Mouse (Mus musculus): ENCODE measurements around the gene Scamp2. TPM values are rescaled to one million over a fixed set of nuclear protein-coding genes. Genes with fewer than 3 reads are reported as not detected.

Scamp2 gene
- total and polyA plus RNA-seq, 3 experiments: 25.7 to 43.9 (median 26.7) TPM

- no peaks in the 10 kb centered on the region for H3K79me2 ChIP-seq (replicated peaks; ENCODE audit: control insufficient read depth, insufficient read depth, low read length)
- TF ChIP-seq EP300 (IDR thresholded peaks at IDR 0.05; ENCODE audit: insufficient read depth, low read depth, low read length) (no peak), POLR2A (IDR thresholded peaks at IDR 0.05; ENCODE audit: insufficient read depth, low read depth, low read length) (no peak), CTCF (IDR thresholded peaks at IDR 0.05) (no peak)
- WGBS: 21% methylated on average over 8 of the region's 8 CpGs
- no peak overlapping the region for H3K9ac ChIP-seq (ENCODE audit: low read depth, low read length)
- peaks cover 4% of the 10 kb centered on the region for H3K27me3 ChIP-seq (ENCODE audit: control insufficient read depth, insufficient read depth, low read length)
- no peak for DNase-seq
- H3K36me3 ChIP-seq (ENCODE audit: control insufficient read depth, insufficient read depth, low read length): no peaks in the 10 kb centered on the region
- intact Hi-C loops (cut with DNase I): no loop called here
- H3K27ac ChIP-seq: no peak overlapping the region
- H3K4me3 ChIP-seq: no peak overlapping the region
- H3K4me1 ChIP-seq (ENCODE audit: control insufficient read depth, insufficient read depth, low read length): 0 out of 2 replicates have a peak, but pooled peaks cover 2% of the 10 kb centered on the region
Measured at GRCm38 (mm10) chr9:57602098-57602497, 41.4 kb downstream of the Scamp2 start.

- H3K27me3 ChIP-seq (ENCODE audit: control insufficient read depth, insufficient read depth, low read length): peaks cover 4% of the 10 kb centered on the region
- intact Hi-C loops (cut with DNase I): no loop called here
Measured at GRCm38 (mm10) chr9:57604875-57605274, 44.1 kb downstream of the Scamp2 start.

GRCm38 (mm10) chr9:57605503-57605902, 44.8 kb downstream of the Scamp2 start:
- WGBS: 20% methylated on average over 9 of the region's 9 CpGs
- DNase-seq: no peak
- intact Hi-C loops (cut with DNase I): no loop called here
- Histone ChIP-seq H3K27me3 (ENCODE audit: control insufficient read depth, insufficient read depth, low read length) (peaks cover 4% of the 10 kb centered on the region), H3K79me2 (replicated peaks; ENCODE audit: control insufficient read depth, insufficient read depth, low read length) (no peaks in the 10 kb centered on the region), H3K4me3 (no peak overlapping the region), H3K36me3 (ENCODE audit: control insufficient read depth, insufficient read depth, low read length) (no peaks in the 10 kb centered on the region), H3K27ac (no peak overlapping the region), H3K9ac (ENCODE audit: low read depth, low read length) (no peak overlapping the region), H3K4me1 (ENCODE audit: control insufficient read depth, insufficient read depth, low read length) (no peaks in the 10 kb centered on the region)
- TF ChIP-seq CTCF (IDR thresholded peaks at IDR 0.05) (no peak), POLR2A (IDR thresholded peaks at IDR 0.05; ENCODE audit: insufficient read depth, low read depth, low read length) (no peak), EP300 (IDR thresholded peaks at IDR 0.05; ENCODE audit: insufficient read depth, low read depth, low read length) (no peak)

More at GRCm38 (mm10) chr9:57604875-57605274, 44.1 kb downstream of the Scamp2 start:
- Histone ChIP-seq H3K4me3 (no peak overlapping the region), H3K9ac (ENCODE audit: low read depth, low read length) (no peak overlapping the region), H3K36me3 (ENCODE audit: control insufficient read depth, insufficient read depth, low read length) (no peaks in the 10 kb centered on the region), H3K27ac (no peak overlapping the region), H3K79me2 (replicated peaks; ENCODE audit: control insufficient read depth, insufficient read depth, low read length) (no peaks in the 10 kb centered on the region), H3K4me1 (ENCODE audit: control insufficient read depth, insufficient read depth, low read length) (no peaks in the 10 kb centered on the region)
- TF ChIP-seq POLR2A (IDR thresholded peaks at IDR 0.05; ENCODE audit: insufficient read depth, low read depth, low read length) (no peak), CTCF (IDR thresholded peaks at IDR 0.05) (no peak), EP300 (IDR thresholded peaks at IDR 0.05; ENCODE audit: insufficient read depth, low read depth, low read length) (no peak)
- 69% methylated on average over 4 of the region's 4 CpGs for WGBS
- no peak for DNase-seq

GRCm38 (mm10) chr9:57606139-57606851, 45.6 kb downstream of the Scamp2 start, which contains the start of gene Cplx3:
Cplx3 (minus strand) TSS chr9:57606281.
- DNase-seq: peak in 1 of 2 experiments; percentile 51
- H3K9ac ChIP-seq (ENCODE audit: low read depth, low read length): no peak within 1 kb of the TSS
- no peak within 1 kb of the TSS for H3K27ac ChIP-seq
- no peaks in the 10 kb centered on the region for H3K79me2 ChIP-seq (replicated peaks; ENCODE audit: control insufficient read depth, insufficient read depth, low read length)
- H3K4me3 ChIP-seq: no peak within 1 kb of the TSS
- H3K4me1 ChIP-seq (ENCODE audit: control insufficient read depth, insufficient read depth, low read length): no peaks in the 10 kb centered on the region
- intact Hi-C loops (cut with DNase I): no loop called here
- H3K27me3 ChIP-seq (ENCODE audit: control insufficient read depth, insufficient read depth, low read length): peaks cover 4% of the 10 kb centered on the region
- H3K36me3 ChIP-seq (ENCODE audit: control insufficient read depth, insufficient read depth, low read length): no peaks in the 10 kb centered on the region
- WGBS: 4% methylated on average over 24 of the region's 24 CpGs
- no peak for TF ChIP-seq EP300 (IDR thresholded peaks at IDR 0.05; ENCODE audit: insufficient read depth, low read depth, low read length)
- TF ChIP-seq CTCF (IDR thresholded peaks at IDR 0.05): no peak
- TF ChIP-seq POLR2A (IDR thresholded peaks at IDR 0.05; ENCODE audit: insufficient read depth, low read depth, low read length): no peak

GRCm38 (mm10) chr9:57609803-57610202, 49.1 kb downstream of the Scamp2 start:
- no peak for DNase-seq
- TF ChIP-seq CTCF (IDR thresholded peaks at IDR 0.05) (no peak), EP300 (IDR thresholded peaks at IDR 0.05; ENCODE audit: insufficient read depth, low read depth, low read length) (no peak), POLR2A (IDR thresholded peaks at IDR 0.05; ENCODE audit: insufficient read depth, low read depth, low read length) (no peak)
- H3K27ac ChIP-seq: no peak overlapping the region
- H3K4me1 ChIP-seq (ENCODE audit: control insufficient read depth, insufficient read depth, low read length): peaks cover 2% of the 10 kb centered on the region; the same call in 1 of the 2 replicates
- intact Hi-C loops (cut with DNase I): no loop called here
- no peaks in the 10 kb centered on the region for H3K36me3 ChIP-seq (ENCODE audit: control insufficient read depth, insufficient read depth, low read length)
- no peak overlapping the region for H3K4me3 ChIP-seq
- no peaks in the 10 kb centered on the region for H3K79me2 ChIP-seq (replicated peaks; ENCODE audit: control insufficient read depth, insufficient read depth, low read length)
- 49% methylated on average over 3 of the region's 3 CpGs for WGBS
- H3K27me3 ChIP-seq (ENCODE audit: control insufficient read depth, insufficient read depth, low read length): peaks cover 2% of the 10 kb centered on the region
- H3K9ac ChIP-seq (ENCODE audit: low read depth, low read length): no peak overlapping the region

- Histone ChIP-seq H3K4me1 (ENCODE audit: control insufficient read depth, insufficient read depth, low read length) (peaks cover 2% of the 10 kb centered on the region; the same call in 1 of the 2 replicates), H3K79me2 (replicated peaks; ENCODE audit: control insufficient read depth, insufficient read depth, low read length) (no peaks in the 10 kb centered on the region), H3K4me3 (no peak overlapping the region), H3K36me3 (ENCODE audit: control insufficient read depth, insufficient read depth, low read length) (no peaks in the 10 kb centered on the region), H3K27ac (no peak overlapping the region), H3K27me3 (ENCODE audit: control insufficient read depth, insufficient read depth, low read length) (peaks cover 2% of the 10 kb centered on the region), H3K9ac (ENCODE audit: low read depth, low read length) (no peak overlapping the region)
- intact Hi-C loops (cut with DNase I): no loop called here
- DNase-seq: no peak
- 64% methylated on average over 3 of the region's 3 CpGs for WGBS
- no peak for TF ChIP-seq POLR2A (IDR thresholded peaks at IDR 0.05; ENCODE audit: insufficient read depth, low read depth, low read length)
- TF ChIP-seq CTCF (IDR thresholded peaks at IDR 0.05): no peak
- TF ChIP-seq EP300 (IDR thresholded peaks at IDR 0.05; ENCODE audit: insufficient read depth, low read depth, low read length): no peak
Measured at GRCm38 (mm10) chr9:57610359-57610826, 49.6 kb downstream of the Scamp2 start.

All from heart, adult 2 months (tissue).